Mouse (Mus musculus): ENCODE measurements around the gene Lefty2.

DNA sequence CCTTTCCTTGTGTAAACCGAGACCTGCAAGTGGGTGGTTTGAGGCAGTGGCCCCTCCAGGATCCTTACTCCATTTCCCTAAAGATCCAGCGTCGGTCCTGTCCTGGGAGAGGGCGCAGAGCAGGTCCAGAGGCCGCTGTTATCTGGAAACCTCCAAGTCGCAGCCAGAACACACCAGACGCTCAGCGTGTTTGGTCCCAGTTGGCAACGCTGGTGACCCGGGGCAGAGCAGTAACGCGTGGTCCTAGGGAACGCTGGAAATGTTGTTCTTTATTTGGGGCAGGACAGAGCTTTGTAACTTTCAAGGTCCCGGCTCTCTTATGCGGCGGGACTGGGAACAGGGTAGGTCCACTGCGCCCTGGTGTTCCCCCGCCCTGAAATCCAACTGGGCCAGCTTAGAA is 48.8 kb downstream of the Lefty2 start:
- TF ChIP-seq POLR2A (IDR thresholded peaks at IDR 0.05; ENCODE audit: borderline replicate concordance, low read depth, low read length) (no peak), CTCF (IDR thresholded peaks at IDR 0.05; ENCODE audit: low read depth, low read length) (no peak)
